Mouse (Mus musculus) liver, embryonic 16.5 days (tissue): ENCODE data around the gene Myh11. TPM values are rescaled to one million over a fixed set of nuclear protein-coding genes. Genes with fewer than 3 reads are reported as not detected.
"Not testable (repeated sequence)": the region's sequence is repeated elsewhere in the genome, so short reads cannot be mapped to it uniquely, and the experiment has no call there.

Source experiments
- ATAC-seq: fragments of 200-750 bp; cut with Nextera tagmentation; 2 replicates; pipeline ENCODE4 v1.8.0; 2017; ENCODE audit warnings: low read depth, mild to moderate bottlenecking, moderate number of reproducible peaks, moderate library complexity
- H3K27ac ChIP-seq: fragments of 300-500 bp; sonication (generic); 2 replicates; pipeline ENCODE4 v1.5.1; 2014; ENCODE audit warnings: mild to moderate bottlenecking, low read length
- H3K27me3 ChIP-seq: fragments of 300-500 bp; sonication (generic); 2 replicates; pipeline ENCODE4 v1.6.1; 2014; ENCODE audit warnings: low read depth, low read length, mixed read lengths; ENCODE audit not compliant: control insufficient read depth, insufficient read depth
- H3K36me3 ChIP-seq: fragments of 300-500 bp; sonication (generic); 2 replicates; pipeline ENCODE4 v1.6.1; 2014; ENCODE audit warnings: mild to moderate bottlenecking; ENCODE audit not compliant: control insufficient read depth, insufficient read depth
- H3K4me1 ChIP-seq: fragments of 300-500 bp; sonication (generic); 2 replicates; pipeline ENCODE4 v1.6.1; 2014; ENCODE audit warnings: low read depth, low read length, mixed read lengths; ENCODE audit not compliant: control insufficient read depth
- H3K4me2 ChIP-seq: fragments of 300-500 bp; sonication (generic); 2 replicates; pipeline ENCODE4 v1.6.1; 2014; ENCODE audit warnings: low read depth, low read length, mixed read lengths
- H3K4me3 ChIP-seq: fragments of 300-500 bp; sonication (generic); 2 replicates; pipeline ENCODE4 v1.5.1; 2014; ENCODE audit warnings: low read depth, mild to moderate bottlenecking, low read length
- H3K9ac ChIP-seq: fragments of 300-500 bp; sonication (generic); 2 replicates; pipeline ENCODE4 v1.6.1; 2014; ENCODE audit warnings: low read depth, low read length
- H3K9me3 ChIP-seq: fragments of 300-500 bp; sonication (generic); replicated peaks from 2 replicates; pipeline ENCODE4 v1.6.1; 2016; ENCODE audit warnings: low read length; ENCODE audit not compliant: control insufficient read depth
- WGBS: fragments of 180-500 bp; shearing (Covaris S2); extraction: QIAGEN DNeasy Blood & Tissue Kit; methylation state at CpG from one replicate; pipeline ENCODE4 v1.1.7; 2014; ENCODE audit not compliant: insufficient replicate concordance; 5-methylcytosine and 5-hydroxymethylcytosine counted together
- polyA plus RNA-seq: library from polyadenylated mRNA; unstranded; fragments of >200 nt; fragmentation: Nextera tagmentation; extraction: Ambion mirVana; gene quantifications from 2 replicates; pipeline ENCODE4 v1.2.1, GENCODE M21; 2015

Gene Myh11
- polyA plus RNA-seq, 1 experiment from 2014 or later: 1.7 TPM

- H3K4me2 ChIP-seq: peak overlapping the region; percentile 89
- H3K36me3 ChIP-seq: peaks cover 3% of the 10 kb centered on the region; the same call in 1 of the 2 replicates
- peak overlapping the region; percentile 95 for H3K27ac ChIP-seq
- no peaks in the 10 kb centered on the region for H3K27me3 ChIP-seq
- H3K9me3 ChIP-seq: no peaks in the 10 kb centered on the region
- ATAC-seq: no peak
- WGBS: 1% methylated on average over 10 of the region's 10 CpGs
- peak overlapping the region; percentile 89 for H3K9ac ChIP-seq
- peaks cover 38% of the 10 kb centered on the region for H3K4me1 ChIP-seq
- peak overlapping the region; percentile 85 for H3K4me3 ChIP-seq
Observed at GRCm38 (mm10) chr16:14163731-14164130, 127.4 kb downstream of the Myh11 start.

DNA sequence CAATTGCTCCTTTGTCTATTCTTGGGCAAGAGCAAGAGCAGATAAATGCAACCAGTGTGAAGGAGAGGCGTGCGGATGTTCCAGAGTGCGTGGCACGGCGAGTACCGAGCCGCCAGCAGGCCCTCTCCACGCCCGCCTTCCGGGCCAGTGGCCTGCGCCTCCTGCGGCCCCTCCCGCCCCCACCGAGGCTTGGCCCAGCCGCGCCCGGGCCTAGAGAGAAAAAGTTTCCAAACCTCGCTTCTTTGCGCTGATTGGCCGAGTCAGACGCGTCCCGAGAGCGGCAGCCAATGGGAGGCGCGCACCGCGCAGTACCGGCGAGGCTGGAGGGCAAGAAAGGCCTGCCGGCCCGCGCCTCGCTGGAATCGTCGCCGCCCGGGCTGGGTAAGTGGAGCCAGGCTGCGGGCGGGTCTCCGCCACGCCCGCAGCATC, 128.2 kb downstream of the Myh11 start, which contains the start of the genes Nde1 and Marf1:
Gene Nde1, plus strand, starts transcription at position 288 of the 429 bp plus-strand sequence.
Gene Marf1, minus strand, starts transcription at position 364 of the 429 bp plus-strand sequence.
- Histone ChIP-seq H3K4me3 (peak within 1 kb of the TSS; percentile 85), H3K9me3 (no peaks in the 10 kb centered on the region), H3K4me1 (peaks cover 41% of the 10 kb centered on the region), H3K27ac (peak within 1 kb of the TSS; percentile 95), H3K9ac (peak within 1 kb of the TSS; percentile 89), H3K4me2 (peak within 1 kb of the TSS; percentile 89), H3K27me3 (no peaks in the 10 kb centered on the region), H3K36me3 (peaks cover 3% of the 10 kb centered on the region; the same call in 1 of the 2 replicates)
- WGBS: under 1% methylated on average over 43 of the region's 43 CpGs
- peak; percentile 90 for ATAC-seq

- WGBS: 67% methylated on average over 1 of the region's 1 CpGs
- Histone ChIP-seq H3K27me3 (no peaks in the 10 kb centered on the region), H3K4me2 (no peak overlapping the region), H3K36me3 (no peaks in the 10 kb centered on the region), H3K9ac (no peak overlapping the region), H3K9me3 (no peaks in the 10 kb centered on the region), H3K4me1 (peaks cover 40% of the 10 kb centered on the region), H3K4me3 (no peak overlapping the region), H3K27ac (no peak overlapping the region)
- ATAC-seq: no peak
Observed at GRCm38 (mm10) chr16:14160941-14161340, 130.2 kb downstream of the Myh11 start.

GRCm38 (mm10) chr16:14159746-14160131, 131.4 kb downstream of the Myh11 start:
- Histone ChIP-seq H3K36me3 (no peaks in the 10 kb centered on the region), H3K9me3 (no peaks in the 10 kb centered on the region), H3K4me3 (peak overlapping the region; percentile 97), H3K4me1 (peaks cover 28% of the 10 kb centered on the region), H3K9ac (peak overlapping the region; percentile 69), H3K27me3 (no peaks in the 10 kb centered on the region), H3K4me2 (peak overlapping the region; percentile 96), H3K27ac (peak overlapping the region; percentile 83)
- ATAC-seq: no peak
- WGBS: 0% methylated on average over 10 of the region's 10 CpGs

GRCm38 (mm10) chr16:14158936-14159745, 132.0 kb downstream of the Myh11 start:
- H3K27ac ChIP-seq: peak overlapping the region; percentile 83
- under 1% methylated on average over 58 of the region's 58 CpGs for WGBS
- H3K4me3 ChIP-seq: peak overlapping the region; percentile 97
- H3K9me3 ChIP-seq: no peaks in the 10 kb centered on the region
- H3K4me2 ChIP-seq: peak overlapping the region; percentile 96
- H3K27me3 ChIP-seq: no peaks in the 10 kb centered on the region
- H3K9ac ChIP-seq: peak overlapping the region; percentile 90
- no peaks in the 10 kb centered on the region for H3K36me3 ChIP-seq
- peak; percentile 80 for ATAC-seq
- peaks cover 22% of the 10 kb centered on the region for H3K4me1 ChIP-seq

DNA sequence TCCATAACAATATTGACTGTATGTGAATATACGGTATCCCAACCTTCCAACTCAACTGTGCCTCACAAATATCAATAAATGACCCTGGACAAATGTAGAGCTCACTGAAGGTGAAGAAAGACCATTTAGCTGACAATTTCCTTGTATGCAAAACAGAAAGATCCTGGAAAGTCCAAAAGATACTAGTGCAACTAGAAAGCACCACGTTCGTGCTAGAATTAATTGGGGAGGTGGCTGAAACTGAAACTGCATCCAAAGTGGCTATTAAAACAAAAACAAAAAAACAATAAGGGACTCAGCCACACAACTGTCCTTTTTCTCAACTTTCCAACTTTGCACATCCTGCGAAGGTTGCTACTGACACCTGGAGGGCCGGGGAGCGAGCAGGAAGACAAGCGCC, 132.6 kb downstream of the Myh11 start:
- WGBS: 9% methylated on average over 7 of the region's 7 CpGs
- H3K4me1 ChIP-seq: peaks cover 20% of the 10 kb centered on the region

GRCm38 (mm10) chr16:14156312-14156711, 134.9 kb downstream of the Myh11 start:
- H3K4me2 ChIP-seq: no peak overlapping the region
- no peaks in the 10 kb centered on the region for H3K9me3 ChIP-seq
- no peak overlapping the region for H3K9ac ChIP-seq
- peaks cover 14% of the 10 kb centered on the region for H3K4me1 ChIP-seq
- no peak for ATAC-seq
- H3K36me3 ChIP-seq: peaks cover 16% of the 10 kb centered on the region
- H3K27ac ChIP-seq: no peak overlapping the region
- no peak overlapping the region for H3K4me3 ChIP-seq
- 58% methylated on average over 5 of the region's 6 CpGs for WGBS
- H3K27me3 ChIP-seq: no peaks in the 10 kb centered on the region

More for the DNA sequence above, 132.6 kb downstream of the Myh11 start:
- H3K9ac ChIP-seq: peak overlapping the region; percentile 90
- H3K4me3 ChIP-seq: peak overlapping the region; percentile 97
- peak overlapping the region; percentile 82 for H3K27ac ChIP-seq
- H3K9me3 ChIP-seq: no peaks in the 10 kb centered on the region
- H3K36me3 ChIP-seq: peaks cover 3% of the 10 kb centered on the region
- peak overlapping the region; percentile 82 for H3K4me2 ChIP-seq
- no peak for ATAC-seq
- no peaks in the 10 kb centered on the region for H3K27me3 ChIP-seq

DNA sequence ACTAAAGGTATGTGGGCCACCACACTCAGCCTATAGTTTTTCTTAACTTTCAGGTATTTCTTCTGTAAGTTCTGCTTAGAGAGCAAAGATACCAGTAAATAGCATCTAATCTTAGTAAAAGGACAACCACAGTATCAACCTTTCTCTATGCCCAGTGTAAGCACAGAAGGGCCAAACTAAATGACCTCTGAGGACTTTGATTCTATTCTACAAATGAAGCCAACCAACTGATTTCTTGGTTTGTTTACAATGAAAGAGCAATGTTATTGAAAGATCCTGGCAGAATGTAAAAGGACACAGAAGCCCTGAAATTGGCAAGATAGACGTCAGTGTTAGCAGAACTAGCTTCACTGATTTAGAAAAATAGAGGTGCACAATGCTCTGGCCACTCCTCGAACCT, 135.5 kb downstream of the Myh11 start:
- not testable (repeated sequence) for H3K27ac ChIP-seq, H3K4me2 ChIP-seq, H3K9ac ChIP-seq, H3K9me3 ChIP-seq, ATAC-seq, H3K4me3 ChIP-seq, H3K27me3 ChIP-seq
- Histone ChIP-seq H3K36me3 (peaks cover 18% of the 10 kb centered on the region), H3K4me1 (peaks cover 14% of the 10 kb centered on the region)
- 70% methylated on average over 1 of the region's 2 CpGs for WGBS

- Histone ChIP-seq H3K9me3 (no peaks in the 10 kb centered on the region), H3K4me1 (no peaks in the 10 kb centered on the region), H3K36me3 (peaks cover 30% of the 10 kb centered on the region), H3K27me3 (no peaks in the 10 kb centered on the region), H3K9ac (no peak overlapping the region), H3K4me2 (no peak overlapping the region), H3K27ac (no peak overlapping the region), H3K4me3 (no peak overlapping the region)
- ATAC-seq: no peak
- 78% methylated on average over 4 of the region's 4 CpGs for WGBS
Observed at GRCm38 (mm10) chr16:14151718-14152117, 139.5 kb downstream of the Myh11 start.
